Mouse (Mus musculus) heart, postnatal 0 days (tissue): ENCODE data around the gene Abi3.

Experiments
- CTCF ChIP-seq: IDR thresholded peaks from 2 replicates; pipeline ENCODE4 v1.5.1; 2016; ENCODE audit warnings: antibody characterized with exemption, control low read depth, low read depth
- EP300 ChIP-seq: IDR thresholded peaks from 2 replicates; pipeline ENCODE4 v1.6.1; 2016; ENCODE audit warnings: antibody characterized with exemption, low read depth

DNA sequence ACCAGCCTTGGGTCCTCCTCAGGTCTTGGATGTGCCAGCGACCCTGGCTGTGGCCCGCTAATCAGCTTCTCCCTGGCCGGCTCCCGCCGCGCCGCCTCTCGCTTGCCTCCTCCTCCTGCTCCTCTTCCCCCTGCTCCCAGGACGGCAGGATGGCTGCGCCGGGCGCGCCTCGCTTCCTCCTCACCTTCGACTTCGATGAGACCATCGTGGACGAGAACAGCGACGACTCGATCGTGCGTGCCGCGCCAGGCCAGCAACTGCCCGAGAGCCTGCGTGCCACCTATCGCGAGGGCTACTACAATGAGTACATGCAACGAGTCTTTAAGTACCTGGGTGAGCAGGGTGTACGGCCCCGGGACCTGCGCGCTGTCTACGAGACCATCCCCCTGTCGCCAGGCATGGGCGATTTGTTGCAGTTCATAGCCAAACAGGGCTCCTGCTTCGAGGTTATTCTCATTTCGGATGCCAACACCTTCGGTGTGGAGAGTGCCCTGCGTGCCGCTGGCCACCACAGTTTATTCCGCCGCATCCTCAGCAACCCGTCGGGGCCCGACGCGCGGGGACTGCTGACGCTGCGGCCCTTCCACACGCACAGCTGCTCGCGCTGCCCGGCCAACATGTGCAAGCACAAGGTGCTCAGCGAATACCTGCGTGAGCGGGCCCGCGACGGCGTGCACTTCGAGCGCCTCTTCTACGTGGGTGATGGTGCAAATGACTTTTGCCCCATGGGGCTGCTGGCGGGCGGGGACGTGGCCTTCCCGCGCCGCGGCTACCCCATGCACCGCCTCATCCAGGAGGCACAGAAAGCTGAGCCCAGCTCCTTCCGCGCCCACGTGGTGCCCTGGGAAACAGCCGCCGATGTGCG is 11.6 kb downstream of the Abi3 start:
- TF ChIP-seq CTCF (no peak), EP300 (no peak)
